Mouse (Mus musculus) lung, embryonic 14.5 days (tissue): ENCODE measurements at regions not wholly inside any gene's neighbourhood (a gene's known extent, or its start where the extent isn't known, plus 50 kb on each side); places are given as distances from the start of the nearest gene placed in this dataset.
A peak's percentile ranks its signal among the peaks of the same experiment; 100 is the strongest.

Experiments
- ATAC-seq: fragments of 200-750 bp; cut with Nextera tagmentation; 2 replicates; pipeline ENCODE4 v1.8.0; 2017; ENCODE audit warnings: mild to moderate bottlenecking, moderate TSS enrichment, moderate library complexity; ENCODE audit not compliant: insufficient read depth
- DNase-seq: peaks from one replicate; pipeline ENCODE4 v3.0.0-alpha.2; 2015
- H3K27ac ChIP-seq: fragments of 300-500 bp; sonication (generic); 2 replicates; pipeline ENCODE4 v1.5.1; 2014; ENCODE audit warnings: low read depth, mild to moderate bottlenecking, moderate library complexity
- H3K27me3 ChIP-seq: fragments of 300-500 bp; sonication (generic); 2 replicates; pipeline ENCODE4 v1.6.1; 2014; ENCODE audit warnings: low read length, control low read depth; ENCODE audit not compliant: insufficient read depth
- H3K36me3 ChIP-seq: fragments of 300-500 bp; sonication (generic); 2 replicates; pipeline ENCODE4 v1.6.1; 2014; ENCODE audit warnings: control low read depth; ENCODE audit not compliant: insufficient read depth
- H3K4me1 ChIP-seq: fragments of 300-500 bp; sonication (generic); 2 replicates; pipeline ENCODE4 v1.6.1; 2014; ENCODE audit warnings: antibody characterized with exemption, control low read depth; ENCODE audit not compliant: insufficient read depth
- H3K4me2 ChIP-seq: fragments of 300-500 bp; sonication (generic); 2 replicates; pipeline ENCODE4 v1.6.1; 2014; ENCODE audit warnings: mild to moderate bottlenecking
- H3K4me3 ChIP-seq: fragments of 300-500 bp; sonication (generic); 2 replicates; pipeline ENCODE4 v1.5.1; 2014; ENCODE audit warnings: low read depth, low read length
- H3K9ac ChIP-seq: fragments of 300-500 bp; sonication (generic); 2 replicates; pipeline ENCODE4 v1.6.1; 2014
- H3K9me3 ChIP-seq: fragments of 300-500 bp; sonication (generic); 2 replicates; pipeline ENCODE4 v1.6.1; 2016; ENCODE audit warnings: low read depth, low read length, control low read depth
- CTCF ChIP-seq: IDR thresholded peaks from 2 replicates; pipeline ENCODE4 v1.5.1; 2016; ENCODE audit warnings: antibody characterized with exemption, low read depth
- WGBS: fragments of 180-500 bp; shearing (Covaris S2); extraction: QIAGEN DNeasy Blood & Tissue Kit; methylation state at CpG from one replicate; pipeline ENCODE4 v1.1.7; 2014; 5-methylcytosine and 5-hydroxymethylcytosine counted together

DNA sequence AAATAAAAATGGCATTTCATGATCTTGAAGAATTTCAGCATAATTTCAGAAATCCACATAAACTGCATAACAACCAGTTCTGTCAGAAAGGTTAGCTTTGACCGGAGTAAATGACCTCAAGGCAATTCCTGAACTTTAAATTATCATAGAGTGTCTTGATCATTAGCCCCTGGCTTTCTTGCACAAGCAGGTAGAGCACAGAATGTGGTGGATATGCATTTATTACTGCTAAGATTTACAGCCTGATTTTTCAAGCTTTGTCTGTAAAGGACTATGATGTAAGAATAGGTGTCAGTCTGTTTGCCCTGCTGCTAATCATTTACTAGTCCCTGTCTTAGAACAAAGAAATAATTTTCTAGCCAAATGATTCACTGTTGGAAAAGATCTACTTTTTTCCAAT lies 347.3 kb downstream of the Ppp1r3a start:
- no peaks in the 10 kb centered on the region for H3K27me3 ChIP-seq
- no peak for TF ChIP-seq CTCF
- H3K9ac ChIP-seq: no peak overlapping the region
- H3K36me3 ChIP-seq: no peaks in the 10 kb centered on the region
- no peak overlapping the region for H3K4me3 ChIP-seq
- no peak overlapping the region for H3K4me2 ChIP-seq
- 77% methylated on average over 1 of the region's 1 CpGs for WGBS
- H3K4me1 ChIP-seq: no peaks in the 10 kb centered on the region
- no peak overlapping the region for H3K27ac ChIP-seq
- ATAC-seq (no peak), DNase-seq (no peak)
- no peaks in the 10 kb centered on the region for H3K9me3 ChIP-seq

DNA sequence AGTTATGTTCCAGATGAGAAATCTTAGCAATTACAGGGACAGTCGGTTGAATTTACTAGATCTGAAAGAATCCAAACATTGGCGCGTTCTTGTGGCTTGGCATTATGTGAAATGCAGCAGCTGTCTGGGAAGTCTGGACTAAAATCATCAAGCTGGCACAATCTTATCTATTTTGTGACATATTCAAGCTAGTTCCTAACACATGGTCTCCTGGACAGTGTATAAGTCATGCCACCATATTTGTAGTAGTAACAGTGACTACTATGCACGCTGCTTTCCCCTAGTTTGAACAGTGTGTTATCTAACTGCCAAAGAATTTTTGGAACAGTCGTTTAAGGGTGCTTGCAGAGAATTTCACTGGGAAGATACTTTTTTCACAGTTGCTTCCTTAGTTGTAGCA lies 396.8 kb downstream of the Ppp1r3a start:
- TF ChIP-seq CTCF: no peak
- H3K9ac ChIP-seq: no peak overlapping the region
- H3K4me1 ChIP-seq: no peaks in the 10 kb centered on the region
- H3K27ac ChIP-seq: no peak overlapping the region
- no peak overlapping the region for H3K4me3 ChIP-seq
- 46% methylated on average over 5 of the region's 5 CpGs for WGBS
- no peaks in the 10 kb centered on the region for H3K36me3 ChIP-seq
- H3K9me3 ChIP-seq: no peaks in the 10 kb centered on the region
- DNase-seq (peak; percentile 20), ATAC-seq (peak; percentile 35; the same call in 1 of the 2 replicates)
- H3K27me3 ChIP-seq: no peaks in the 10 kb centered on the region
- H3K4me2 ChIP-seq: no peak overlapping the region
